Mouse (Mus musculus): ENCODE measurements around the gene Cyp1a1. TPM values are rescaled to one million over a fixed set of nuclear protein-coding genes. Genes with fewer than 3 reads are reported as not detected.
"Not testable (repeated sequence)": the region's sequence is repeated elsewhere in the genome, so short reads cannot be mapped to it uniquely, and the experiment has no call there.

The Cyp1a1 gene
- total RNA-seq, 1 experiment from 2014 or later: not detected

DNA sequence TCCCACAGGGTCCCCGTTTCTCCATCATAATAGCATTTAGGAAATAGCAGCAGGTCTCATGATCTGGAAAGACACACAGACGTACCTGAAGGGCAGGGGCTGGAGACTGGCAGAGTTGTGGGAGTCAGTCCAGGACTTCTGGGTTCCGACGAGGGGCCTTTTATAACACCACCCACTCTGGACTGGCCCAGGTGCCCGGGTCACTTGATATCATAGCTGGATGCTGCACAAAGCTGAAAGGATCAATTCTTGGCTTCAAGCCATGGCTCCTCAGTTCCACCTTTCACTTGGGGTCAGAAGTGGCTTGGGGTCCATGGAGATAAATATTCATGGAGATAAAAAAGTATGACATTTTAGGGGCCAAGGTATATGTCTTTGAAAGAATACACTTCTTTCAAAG is 4.2 kb upstream of the Cyp1a1 start, which contains the start of gene Cyp1a2:
TSS of gene Cyp1a2 (minus strand) at position 184 of the 400 bp plus-strand sequence.
- ATAC-seq (replicated peaks in 1 of 2; ENCODE audit: insufficient read depth in 1 of 2, low FRiP score in 2 of 2, low TSS enrichment in 1 of 2, low read depth in 1 of 2, poor library complexity in 2 of 2, severe bottlenecking in 2 of 2): no peak

DNA sequence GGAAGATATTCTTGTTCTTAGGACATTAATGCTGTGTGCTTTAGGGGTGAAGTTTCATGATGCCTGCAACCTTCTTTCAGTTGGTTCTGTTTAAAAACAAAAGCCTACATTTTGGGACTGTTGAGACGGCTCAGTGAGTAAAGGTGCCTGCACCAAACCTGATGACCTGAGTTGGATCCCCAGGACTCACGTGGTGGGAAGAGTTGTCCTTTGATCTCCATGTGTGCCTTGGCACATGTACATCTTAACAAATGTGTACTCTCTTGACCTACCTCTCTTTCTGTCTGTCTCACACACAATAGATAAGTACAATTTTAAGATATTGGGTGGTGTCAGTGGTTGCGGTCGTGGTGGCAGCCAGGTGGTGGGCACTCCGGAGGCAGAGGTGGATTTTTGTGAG is 1.7 kb upstream of the Cyp1a1 start:
- ATAC-seq (replicated peaks in 1 of 2; ENCODE audit: insufficient read depth in 1 of 2, low FRiP score in 2 of 2, low TSS enrichment in 1 of 2, low read depth in 1 of 2, poor library complexity in 2 of 2, severe bottlenecking in 2 of 2): no peak

GRCm38 (mm10) chr9:57688158-57688557 is 430 bp downstream of the Cyp1a1 start:
- no peak; a peak in 1 of 4 replicates for ATAC-seq (replicated peaks in 1 of 2; ENCODE audit: insufficient read depth in 1 of 2, low FRiP score in 2 of 2, low TSS enrichment in 1 of 2, low read depth in 1 of 2, poor library complexity in 2 of 2, severe bottlenecking in 2 of 2)

DNA sequence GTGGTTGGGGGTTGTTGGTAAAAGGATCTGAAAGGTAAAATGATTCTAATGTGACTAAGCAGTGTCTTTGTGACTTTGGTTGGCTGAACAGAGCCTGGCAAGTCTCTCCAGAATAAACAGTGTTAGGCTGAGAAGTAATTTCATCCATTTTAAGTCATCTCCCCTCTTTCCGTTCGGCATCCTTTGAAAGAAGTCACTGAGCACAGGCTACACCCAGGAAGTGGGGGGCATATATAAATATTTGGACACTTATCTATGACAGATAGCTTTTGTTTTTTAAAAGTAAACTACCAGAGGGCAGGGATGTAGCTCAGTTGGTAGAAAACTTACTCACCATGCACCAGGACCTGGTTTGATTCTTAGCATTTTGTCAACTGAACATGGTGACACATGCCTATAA is 878 bp downstream of the Cyp1a1 start:
- ATAC-seq (replicated peaks in 1 of 2; ENCODE audit: insufficient read depth in 1 of 2, low FRiP score in 2 of 2, low TSS enrichment in 1 of 2, low read depth in 1 of 2, poor library complexity in 2 of 2, severe bottlenecking in 2 of 2): no peak

DNA sequence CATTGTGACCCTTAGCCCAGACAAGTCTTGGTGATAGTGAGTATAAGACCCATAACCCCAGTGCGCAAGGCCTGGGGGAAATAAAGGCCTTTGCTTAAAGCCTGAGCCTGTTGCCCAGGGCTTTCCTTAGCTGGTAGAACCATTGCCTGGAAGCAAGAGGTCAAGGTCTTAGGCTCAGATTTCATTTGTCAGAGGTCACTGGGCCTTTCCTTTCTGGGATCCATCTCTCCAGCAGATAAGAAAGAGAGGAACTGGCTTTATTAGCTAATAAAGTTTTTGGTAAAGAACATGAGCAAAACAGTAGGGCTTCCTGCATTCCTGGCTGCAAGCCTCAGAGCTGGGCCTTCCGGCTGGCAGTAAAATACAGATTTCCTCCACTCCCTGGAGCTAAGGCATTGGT is 6.4 kb downstream of the Cyp1a1 start:
- no peak for ATAC-seq (replicated peaks in 1 of 2; ENCODE audit: insufficient read depth in 1 of 2, low FRiP score in 2 of 2, low TSS enrichment in 1 of 2, low read depth in 1 of 2, poor library complexity in 2 of 2, severe bottlenecking in 2 of 2)

GRCm38 (mm10) chr9:57696380-57697285 is 8.9 kb downstream of the Cyp1a1 start:
- ATAC-seq (replicated peaks in 1 of 2; ENCODE audit: insufficient read depth in 1 of 2, low FRiP score in 2 of 2, low TSS enrichment in 1 of 2, low read depth in 1 of 2, poor library complexity in 2 of 2, severe bottlenecking in 2 of 2): peak; percentile 49 to 54; a peak in 3 of 4 replicates

GRCm38 (mm10) chr9:57697380-57697779 is 9.7 kb downstream of the Cyp1a1 start:
- ATAC-seq (replicated peaks in 1 of 2; ENCODE audit: insufficient read depth in 1 of 2, low FRiP score in 2 of 2, low TSS enrichment in 1 of 2, low read depth in 1 of 2, poor library complexity in 2 of 2, severe bottlenecking in 2 of 2): no peak

DNA sequence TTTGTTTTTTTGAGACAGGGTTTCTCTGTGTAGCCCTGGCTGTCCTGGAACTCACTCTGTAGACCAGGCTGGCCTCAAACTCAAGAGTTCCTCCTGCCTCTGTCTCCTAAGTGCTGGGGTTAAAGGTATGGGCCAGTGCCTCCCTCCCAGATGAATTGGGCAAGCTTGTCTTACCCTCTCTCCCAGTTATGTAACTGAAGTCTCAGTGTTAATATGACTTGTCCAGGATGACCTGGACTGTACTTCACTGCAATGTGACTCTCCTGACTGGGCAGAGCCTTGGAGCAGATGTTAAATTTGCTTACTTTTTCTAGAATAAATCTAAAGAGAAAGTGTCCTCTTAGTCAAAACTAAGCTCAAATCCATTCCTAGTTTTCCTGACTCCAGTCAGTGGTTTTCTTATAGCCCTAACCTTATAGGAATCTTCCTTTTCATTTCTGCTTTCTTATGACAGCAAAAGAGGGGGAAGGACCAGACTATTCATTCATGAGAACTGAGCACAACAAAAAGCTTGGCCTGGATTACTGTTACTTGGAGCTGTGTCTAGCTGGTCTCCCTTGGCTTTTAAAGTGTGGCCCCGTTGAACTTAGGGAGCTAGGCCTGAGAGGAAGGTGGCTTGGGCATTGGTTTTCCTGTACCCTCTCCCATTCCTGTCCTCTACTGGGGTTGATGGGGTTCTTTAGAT is 10.9 kb downstream of the Cyp1a1 start:
- ATAC-seq (replicated peaks in 1 of 2; ENCODE audit: insufficient read depth in 1 of 2, low FRiP score in 2 of 2, low TSS enrichment in 1 of 2, low read depth in 1 of 2, poor library complexity in 2 of 2, severe bottlenecking in 2 of 2): no peak

DNA sequence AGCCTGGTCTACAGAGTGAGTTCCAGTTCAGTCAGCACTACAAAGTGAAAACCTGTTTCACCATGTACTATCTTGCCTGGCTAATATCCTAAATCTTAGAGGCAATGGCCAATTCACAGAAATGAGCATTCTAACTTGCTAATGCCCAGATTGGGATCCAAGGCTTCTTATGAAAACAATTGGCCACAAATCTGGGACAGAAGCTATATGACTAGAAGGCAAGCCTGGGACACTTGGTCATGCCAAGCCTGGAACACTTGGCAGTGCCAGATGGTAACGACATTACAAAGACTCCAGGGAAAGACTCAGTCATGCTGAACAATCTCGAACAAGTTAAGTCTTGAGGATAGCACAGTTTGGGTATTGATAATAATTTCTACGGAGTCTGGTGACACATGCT is 18.8 kb downstream of the Cyp1a1 start:
- ATAC-seq (replicated peaks in 1 of 2; ENCODE audit: insufficient read depth in 1 of 2, low FRiP score in 2 of 2, low TSS enrichment in 1 of 2, low read depth in 1 of 2, poor library complexity in 2 of 2, severe bottlenecking in 2 of 2): no peak

GRCm38 (mm10) chr9:57708068-57708719 is 20.5 kb downstream of the Cyp1a1 start, which contains the start of gene Edc3:
Edc3 (plus strand) TSS chr9:57708540.
- peak; percentile 93 to 95 for ATAC-seq (replicated peaks in 1 of 2; ENCODE audit: insufficient read depth in 1 of 2, low FRiP score in 2 of 2, low TSS enrichment in 1 of 2, low read depth in 1 of 2, poor library complexity in 2 of 2, severe bottlenecking in 2 of 2)

DNA sequence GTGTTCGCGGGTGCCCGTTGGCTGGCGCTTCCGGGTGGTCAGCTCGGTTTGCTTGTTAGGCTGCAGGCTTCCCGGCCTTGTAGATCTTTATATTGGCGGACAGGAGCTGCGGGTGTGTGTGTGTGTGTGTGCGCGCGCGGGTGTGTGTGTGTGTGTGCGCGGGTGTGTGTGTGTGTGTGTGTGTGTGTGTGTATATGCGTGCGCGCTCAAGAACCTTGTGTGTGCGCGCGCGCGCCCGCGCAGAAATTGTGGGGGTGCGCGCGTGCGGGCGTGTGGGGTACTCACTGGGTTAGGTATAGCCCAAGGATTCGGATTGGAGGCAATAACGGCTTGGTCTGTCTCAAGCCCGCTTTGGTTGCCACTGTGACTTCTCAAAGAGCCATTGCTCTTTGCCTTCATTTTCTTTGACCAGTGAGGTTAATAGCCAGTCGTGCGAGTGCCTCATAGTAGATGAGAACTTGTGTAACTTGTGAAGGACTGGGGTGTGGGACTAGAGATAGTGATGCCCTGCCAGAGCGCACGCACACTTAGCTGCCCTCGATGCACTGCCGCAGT is 21.1 kb downstream of the Cyp1a1 start:
- peak in 1 of 2 experiments; percentile 13; a peak in 1 of 4 replicates for ATAC-seq (replicated peaks in 1 of 2; ENCODE audit: insufficient read depth in 1 of 2, low FRiP score in 2 of 2, low TSS enrichment in 1 of 2, low read depth in 1 of 2, poor library complexity in 2 of 2, severe bottlenecking in 2 of 2)

DNA sequence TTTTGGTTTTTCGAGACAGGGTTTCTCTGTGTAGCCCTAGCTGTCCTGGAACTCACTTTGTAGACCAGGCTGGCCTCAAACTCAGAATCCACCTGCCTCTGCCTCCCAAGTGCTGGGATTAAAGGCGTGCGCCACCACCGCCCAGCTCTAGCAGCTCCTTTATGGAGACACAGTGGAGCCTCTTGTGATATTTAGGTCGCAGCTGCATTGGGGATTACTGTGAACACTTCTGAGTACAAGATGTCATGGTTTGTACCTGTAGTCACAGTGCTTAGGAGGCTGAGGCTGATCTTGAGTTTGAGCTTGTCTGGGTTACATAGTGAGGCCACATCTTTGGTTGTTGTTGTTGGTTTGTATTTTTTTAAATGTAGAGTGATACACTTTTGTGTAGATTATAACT is 22.5 kb downstream of the Cyp1a1 start:
- ATAC-seq (replicated peaks in 1 of 2; ENCODE audit: insufficient read depth in 1 of 2, low FRiP score in 2 of 2, low TSS enrichment in 1 of 2, low read depth in 1 of 2, poor library complexity in 2 of 2, severe bottlenecking in 2 of 2): not testable (repeated sequence)

DNA sequence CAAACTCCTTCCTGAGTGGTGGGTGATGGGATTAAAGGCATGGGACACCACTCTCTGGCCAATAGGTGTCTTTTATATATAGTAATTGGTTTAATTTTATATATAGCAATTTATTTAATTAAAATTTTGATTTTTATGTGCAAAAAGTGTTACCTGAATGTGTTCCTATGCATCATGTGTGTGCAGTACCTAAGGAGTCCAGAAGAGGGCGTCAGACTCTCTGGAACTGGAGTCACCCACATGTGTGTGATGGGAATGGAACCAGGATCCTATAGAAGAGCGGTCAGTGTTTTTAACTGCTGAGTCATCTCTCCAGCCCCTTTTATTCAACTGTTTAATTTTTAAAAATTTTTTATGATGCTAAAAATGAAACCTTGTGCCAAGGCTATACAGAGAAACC is 24.5 kb downstream of the Cyp1a1 start:
- no peak for ATAC-seq (replicated peaks in 1 of 2; ENCODE audit: insufficient read depth in 1 of 2, low FRiP score in 2 of 2, low TSS enrichment in 1 of 2, low read depth in 1 of 2, poor library complexity in 2 of 2, severe bottlenecking in 2 of 2)

DNA sequence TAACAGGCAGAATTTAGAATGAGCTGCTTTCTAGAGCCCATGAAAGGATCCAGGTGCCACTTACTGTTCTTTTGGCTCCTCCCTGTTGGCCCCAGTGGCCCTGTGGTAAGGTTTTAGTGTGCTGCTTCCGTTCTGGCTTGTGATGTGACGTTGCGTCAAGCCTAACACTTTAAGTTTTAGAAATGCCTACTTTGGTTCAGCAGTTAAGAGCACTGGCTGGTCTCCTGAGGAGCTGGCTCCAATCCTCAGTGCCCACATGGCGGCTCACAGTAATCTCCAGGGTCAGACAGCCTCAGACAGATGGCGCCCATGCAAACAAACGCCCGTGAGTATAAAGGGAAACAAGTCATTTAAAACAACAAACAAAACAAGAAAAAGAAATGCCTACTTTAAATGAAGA is 30.7 kb downstream of the Cyp1a1 start:
- ATAC-seq (replicated peaks in 1 of 2; ENCODE audit: insufficient read depth in 1 of 2, low FRiP score in 2 of 2, low TSS enrichment in 1 of 2, low read depth in 1 of 2, poor library complexity in 2 of 2, severe bottlenecking in 2 of 2): peak in 1 of 2 experiments; percentile 63; a peak in 1 of 4 replicates

GRCm38 (mm10) chr9:57720736-57721135 is 33.0 kb downstream of the Cyp1a1 start:
- ATAC-seq (replicated peaks in 1 of 2; ENCODE audit: insufficient read depth in 1 of 2, low FRiP score in 2 of 2, low TSS enrichment in 1 of 2, low read depth in 1 of 2, poor library complexity in 2 of 2, severe bottlenecking in 2 of 2): no peak

- no peak for ATAC-seq (replicated peaks in 1 of 2; ENCODE audit: insufficient read depth in 1 of 2, low FRiP score in 2 of 2, low TSS enrichment in 1 of 2, low read depth in 1 of 2, poor library complexity in 2 of 2, severe bottlenecking in 2 of 2)
These were observed 34.6 kb downstream of the Cyp1a1 start for GRCm38 (mm10) chr9:57722371-57722770.

- ATAC-seq (replicated peaks in 1 of 2; ENCODE audit: insufficient read depth in 1 of 2, low FRiP score in 2 of 2, low TSS enrichment in 1 of 2, low read depth in 1 of 2, poor library complexity in 2 of 2, severe bottlenecking in 2 of 2): peak; percentile 77 to 82
These were observed 35.6 kb downstream of the Cyp1a1 start for GRCm38 (mm10) chr9:57723315-57723715.

Data from hematopoietic stem cell, adult 5-6 weeks (primary cell).